Mouse (Mus musculus) MEL (cell line): ENCODE data around the gene Zfp697. TPM values are rescaled to one million over a fixed set of nuclear protein-coding genes. Genes with fewer than 3 reads are reported as not detected.
A peak's percentile ranks its signal among the peaks of the same experiment; 100 is the strongest.
"Not testable (repeated sequence)": the region's sequence is repeated elsewhere in the genome, so short reads cannot be mapped to it uniquely, and the experiment has no call there.

Experiments
- DNase-seq: peaks from one replicate; pipeline ENCODE4 v3.0.0; 2011; ENCODE audit warnings: low read depth, low spot score
- H3K27ac ChIP-seq: 2 replicates; pipeline ENCODE4 v1.5.1; 2012; ENCODE audit warnings: low read depth, mild to moderate bottlenecking, control low read depth, low read length, moderate library complexity; ENCODE audit not compliant: control insufficient read depth
- H3K27me3 ChIP-seq, 2 experiments: fragments of 150-350 bp in 1 of 2; sonication (generic) in 1 of 2; 2 replicates each; pipeline ENCODE4 v1.6.1; 2012; ENCODE audit warnings: low read length in 2 of 2, mild to moderate bottlenecking in 2 of 2, improper control_type of control experiment in 1 of 2, moderate library complexity in 1 of 2; ENCODE audit not compliant: insufficient read depth in 2 of 2, control insufficient read depth in 1 of 2
- H3K36me3 ChIP-seq, 2 experiments: 2 replicates each; pipeline ENCODE4 v1.6.1; 2012 to 2014; ENCODE audit warnings: low read length in 2 of 2, improper control_type of control experiment in 1 of 2, inconsistent platforms in 1 of 2, mild to moderate bottlenecking in 1 of 2; ENCODE audit not compliant: insufficient read depth in 2 of 2, control insufficient read depth in 1 of 2
- H3K4me1 ChIP-seq, 2 experiments: fragments of 150-350 bp in 1 of 2; sonication (generic) in 1 of 2; 2 replicates each; pipeline ENCODE4 v1.6.1; 2012; ENCODE audit warnings: low read length in 2 of 2, improper control_type of control experiment in 1 of 2, mild to moderate bottlenecking in 1 of 2; ENCODE audit not compliant: insufficient read depth in 2 of 2, control insufficient read depth in 1 of 2
- H3K4me3 ChIP-seq, 2 experiments: fragments of 150-350 bp in 1 of 2; sonication (generic) in 1 of 2; 2 replicates each; pipeline ENCODE4 v1.5.1; 2012; ENCODE audit warnings: low read depth in 2 of 2, low read length in 2 of 2, mild to moderate bottlenecking in 2 of 2, moderate library complexity in 2 of 2, control low read depth in 1 of 2, improper control_type of control experiment in 1 of 2; ENCODE audit not compliant: control insufficient read depth in 1 of 2, insufficient read depth in 1 of 2
- H3K79me2 ChIP-seq: 2 replicates; pipeline ENCODE4 v1.6.1; 2012; ENCODE audit warnings: mild to moderate bottlenecking, low read length, moderate library complexity; ENCODE audit not compliant: control insufficient read depth, poor library complexity, insufficient read depth
- H3K9ac ChIP-seq: 2 replicates; pipeline ENCODE4 v1.6.1; 2012; ENCODE audit warnings: low read depth, mild to moderate bottlenecking, control low read depth, low read length, moderate library complexity; ENCODE audit not compliant: control insufficient read depth, poor library complexity, severe bottlenecking
- H3K9me3 ChIP-seq: fragments of 150-350 bp; sonication (generic); replicated peaks from 2 replicates; pipeline ENCODE4 v1.6.1; 2012; ENCODE audit warnings: mild to moderate bottlenecking, low read length, improper control_type of control experiment, moderate library complexity; ENCODE audit not compliant: insufficient read depth
- CHD2 ChIP-seq: IDR thresholded peaks from 2 replicates; pipeline ENCODE4 v1.6.1; 2011; ENCODE audit warnings: low read length, improper control_type of control experiment
- E2F4 ChIP-seq: IDR thresholded peaks from 2 replicates; pipeline ENCODE4 v1.6.1; 2011; ENCODE audit warnings: low read depth, low read length, improper control_type of control experiment, borderline replicate concordance
- EP300 ChIP-seq, 2 experiments: IDR thresholded peaks; 2 replicates each; pipeline ENCODE4 v1.6.1; 2011; ENCODE audit warnings: improper control_type of control experiment in 2 of 2, low read length in 2 of 2, low read depth in 1 of 2, mild to moderate bottlenecking in 1 of 2
- ETS1 ChIP-seq: IDR thresholded peaks from 2 replicates; pipeline ENCODE4 v1.6.1; 2012; ENCODE audit warnings: low read depth, mild to moderate bottlenecking, inconsistent platforms, low read length, improper control_type of control experiment, moderate library complexity
- GABPA ChIP-seq: IDR thresholded peaks from 2 replicates; pipeline ENCODE4 v1.6.1; 2012; ENCODE audit warnings: low read depth, mild to moderate bottlenecking, inconsistent platforms, low read length, improper control_type of control experiment, moderate library complexity
- GATA1 ChIP-seq: IDR thresholded peaks from 2 replicates; pipeline ENCODE4 v1.6.1; 2011; ENCODE audit warnings: low read depth, low read length, improper control_type of control experiment
- MAZ ChIP-seq: IDR thresholded peaks from 2 replicates; pipeline ENCODE4 v1.6.1; 2012; ENCODE audit warnings: low read depth, mild to moderate bottlenecking, inconsistent platforms, low read length, improper control_type of control experiment
- MXI1 ChIP-seq: IDR thresholded peaks from 2 replicates; pipeline ENCODE4 v1.6.1; 2011; ENCODE audit warnings: mild to moderate bottlenecking, low read depth, low read length, improper control_type of control experiment
- MYC ChIP-seq: IDR thresholded peaks from 2 replicates; pipeline ENCODE4 v1.6.1; 2011; ENCODE audit warnings: low read depth, mild to moderate bottlenecking, low read length, improper control_type of control experiment, moderate library complexity
- NELFE ChIP-seq: IDR thresholded peaks from 2 replicates; pipeline ENCODE4 v1.6.1; 2011; ENCODE audit warnings: low read depth, low read length, improper control_type of control experiment
- POLR2A ChIP-seq, 2 experiments: IDR thresholded peaks; 2 replicates each; pipeline ENCODE4 v1.6.1; 2011 to 2012; ENCODE audit warnings: low read length in 2 of 2, mild to moderate bottlenecking in 2 of 2, control low read depth in 1 of 2, improper control_type of control experiment in 1 of 2, low read depth in 1 of 2, moderate library complexity in 1 of 2; ENCODE audit not compliant: control insufficient read depth in 1 of 2, insufficient read depth in 1 of 2, poor library complexity in 1 of 2
- POLR2AphosphoS5 ChIP-seq: IDR thresholded peaks from 2 replicates; pipeline ENCODE4 v1.6.1; 2012; ENCODE audit warnings: low read depth, borderline replicate concordance, mild to moderate bottlenecking, inconsistent platforms, low read length, moderate library complexity, mixed read lengths
- RCOR1 ChIP-seq: IDR thresholded peaks from 2 replicates; pipeline ENCODE4 v1.6.1; 2012; ENCODE audit warnings: low read depth, mild to moderate bottlenecking, inconsistent platforms, low read length, improper control_type of control experiment
- TBP ChIP-seq: IDR thresholded peaks from 2 replicates; pipeline ENCODE4 v1.8.0; 2011; ENCODE audit warnings: low read depth, low read length, improper control_type of control experiment
- TCF12 ChIP-seq: IDR thresholded peaks from 2 replicates; pipeline ENCODE4 v1.6.1; 2014; ENCODE audit warnings: low read depth, mild to moderate bottlenecking, inconsistent platforms, low read length, improper control_type of control experiment, moderate library complexity
- USF2 ChIP-seq, 2 experiments: IDR thresholded peaks; 2 replicates each; pipeline ENCODE4 v1.6.1; 2011 to 2012; ENCODE audit warnings: improper control_type of control experiment in 2 of 2, low read length in 2 of 2, borderline replicate concordance in 1 of 2, inconsistent platforms in 1 of 2, low read depth in 1 of 2, mild to moderate bottlenecking in 1 of 2; ENCODE audit not compliant: insufficient read depth in 1 of 2
- ZC3H11A ChIP-seq: IDR thresholded peaks from 2 replicates; pipeline ENCODE4 v1.6.1; 2012; ENCODE audit warnings: low read depth, mild to moderate bottlenecking, inconsistent platforms, low read length, improper control_type of control experiment
- ZMIZ1 ChIP-seq: IDR thresholded peaks from 2 replicates; pipeline ENCODE4 v1.6.1; 2012; ENCODE audit warnings: low read depth, mild to moderate bottlenecking, inconsistent platforms, low read length, improper control_type of control experiment, moderate library complexity
- ZNF384 ChIP-seq: IDR thresholded peaks from 2 replicates; pipeline ENCODE4 v1.6.1; 2012; ENCODE audit warnings: low read depth, mild to moderate bottlenecking, inconsistent platforms, low read length, improper control_type of control experiment
- polyA plus RNA-seq, 2 experiments: library from polyadenylated mRNA; stranded (reverse) in 1 of 2; unstranded in 1 of 2; fragments of >175 nt in 1 of 2; fragments of >200 nt in 1 of 2; gene quantifications; 2 replicates each; pipeline versions ENCODE4 v1.2.1 to v1.2.4; 2012; ENCODE audit warnings: low replicate concordance in 2 of 2, low read depth in 1 of 2; ENCODE audit not compliant: insufficient read length in 2 of 2, insufficient read depth in 1 of 2, missing spikeins in 1 of 2
- total RNA-seq: library from RNA; depleted of rRNA; stranded (reverse); fragments of 300-350 nt; gene quantifications from 2 replicates; pipeline ENCODE4 v1.2.3, GENCODE M21; 2012

Zfp697 gene
- total and polyA plus RNA-seq, 3 experiments = 0.04 TPM; not detected in 2

- TF ChIP-seq USF2 (IDR thresholded peaks at IDR 0.05; ENCODE audit: borderline replicate concordance in 1 of 2, insufficient read depth in 1 of 2, low read depth in 1 of 2, low read length in 2 of 2) (no peak), RCOR1 (no peak)
Observed at GRCm38 (mm10) chr3:98338584-98339041, 43.6 kb upstream of the Zfp697 start (continued).

GRCm38 (mm10) chr3:98339097-98339705, 43.1 kb upstream of the Zfp697 start:
- Histone ChIP-seq H3K4me1 (peaks cover 14 to 54% of the 10 kb centered on the region in 2 experiments), H3K9ac (peak overlapping the region; percentile 80), H3K27ac (peak overlapping the region; percentile 73), H3K36me3 (peaks cover 0 to 42% of the 10 kb centered on the region in 2 experiments; a peak in 2 of 4 replicates), H3K9me3 (no peaks in the 10 kb centered on the region), H3K4me3 (peak overlapping the region; percentile 96 to 97), H3K79me2 (peaks cover 40% of the 10 kb centered on the region), H3K27me3 (no peaks in the 10 kb centered on the region)
- no peak for TF ChIP-seq POLR2AphosphoS5
- TF ChIP-seq GATA1 = peak; percentile 22; the same call in 1 of the 2 replicates
- TF ChIP-seq MXI1 = no peak
- no peak; the same call in 1 of the 2 replicates for TF ChIP-seq MYC
- TF ChIP-seq NELFE = peak; percentile 57; the same call in 1 of the 2 replicates
- no peak for TF ChIP-seq CHD2
- TF ChIP-seq ZC3H11A = no peak
- 0 out of 2 replicates have a peak, but pooled peaks have one; percentile 12 for TF ChIP-seq E2F4
- no peak for TF ChIP-seq GABPA
- peak in 1 of 2 experiments; percentile 51; a peak in 1 of 4 replicates for TF ChIP-seq POLR2A (IDR thresholded peaks at IDR 0.05; ENCODE audit: control insufficient read depth in 1 of 2, insufficient read depth in 1 of 2, low read depth in 1 of 2, low read length in 2 of 2, poor library complexity in 1 of 2)
- 0 out of 4 replicates have a peak, but pooled peaks of 1 of the 2 experiments have one; percentile 20 for TF ChIP-seq EP300 (IDR thresholded peaks at IDR 0.05; ENCODE audit: low read depth in 1 of 2, low read length in 2 of 2)
- no peak for TF ChIP-seq ETS1
- DNase-seq = peak; percentile 62

DNA sequence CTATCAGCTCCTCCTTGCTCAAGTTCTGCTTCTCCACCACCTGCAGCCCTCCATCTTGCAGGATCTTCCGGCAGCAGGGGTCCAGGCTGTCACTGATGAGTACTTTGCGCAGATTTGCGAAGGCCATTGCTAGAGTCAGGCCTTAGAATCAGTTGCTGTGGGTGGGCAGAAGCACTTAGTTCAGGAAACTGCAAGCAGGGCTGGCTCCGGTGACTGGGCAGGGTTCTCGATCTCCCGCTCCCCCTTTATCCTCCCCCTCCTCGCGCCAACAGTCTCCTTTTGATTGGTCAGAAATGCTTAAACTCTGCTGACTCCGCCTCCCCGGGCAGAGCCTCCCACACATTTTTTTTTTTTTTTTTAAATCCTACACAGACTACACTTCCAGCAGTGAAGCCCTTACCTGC, 42.6 kb upstream of the Zfp697 start, which contains the start of gene Phgdh:
Gene Phgdh (minus strand): TSS at position 285 of the 404 bp plus-strand sequence.
- H3K27ac ChIP-seq = peak within 1 kb of the TSS; percentile 73
- peaks cover 0 to 42% of the 10 kb centered on the region in 2 experiments; a peak in 2 of 4 replicates for H3K36me3 ChIP-seq
- H3K27me3 ChIP-seq, H3K9me3 ChIP-seq: not testable (repeated sequence)
- peak within 1 kb of the TSS; percentile 96 to 97 for H3K4me3 ChIP-seq
- TF ChIP-seq MXI1 = 0 out of 2 replicates have a peak, but pooled peaks have one; percentile 17
- peak in 1 of 2 experiments; percentile 78; a peak in 2 of 4 replicates for TF ChIP-seq POLR2A (IDR thresholded peaks at IDR 0.05; ENCODE audit: control insufficient read depth in 1 of 2, insufficient read depth in 1 of 2, low read depth in 1 of 2, low read length in 2 of 2, poor library complexity in 1 of 2)
- TF ChIP-seq ZMIZ1 = peak; percentile 68; the same call in 1 of the 2 replicates
- peak; percentile 56; the same call in 1 of the 2 replicates for TF ChIP-seq NELFE
- peak; percentile 97 for TF ChIP-seq ZNF384
- TF ChIP-seq MYC = peak; percentile 58
- TF ChIP-seq MAZ = peak; percentile 73; the same call in 1 of the 2 replicates
- TF ChIP-seq TCF12 = peak; percentile 34; the same call in 1 of the 2 replicates
- TF ChIP-seq TBP = peak; percentile 88
- DNase-seq = peak; percentile 96
- H3K9ac ChIP-seq = peak within 1 kb of the TSS; percentile 80
- H3K79me2 ChIP-seq = peaks cover 40% of the 10 kb centered on the region
- H3K4me1 ChIP-seq = peaks cover 14 to 54% of the 10 kb centered on the region in 2 experiments
